Mouse (Mus musculus) embryonic facial prominence, embryonic 14.5 days (tissue): Measurements from ENCODE around the gene Gm44965. TPM values are rescaled to one million over a fixed set of nuclear protein-coding genes. Genes with fewer than 3 reads are reported as not detected.
"Not testable (repeated sequence)": the region's sequence is repeated elsewhere in the genome, so short reads cannot be mapped to it uniquely, and the experiment has no call there.

Experiments
- ATAC-seq: fragments of 200-750 bp; cut with Nextera tagmentation; 2 replicates; pipeline ENCODE4 v1.8.0; 2017; ENCODE audit warnings: low read depth, moderate number of reproducible peaks, moderate TSS enrichment
- DNase-seq: peaks from one replicate; pipeline ENCODE4 v3.0.0-alpha.2; 2015; ENCODE audit warnings: low spot score
- H3K27ac ChIP-seq: fragments of 300-500 bp; sonication (generic); replicated peaks from 2 replicates; pipeline ENCODE4 v1.5.1; 2014; ENCODE audit warnings: low read depth, mild to moderate bottlenecking, low read length, moderate library complexity
- H3K27me3 ChIP-seq: fragments of 300-500 bp; sonication (generic); replicated peaks from 2 replicates; pipeline ENCODE4 v1.6.1; 2014; ENCODE audit warnings: low read length; ENCODE audit not compliant: control insufficient read depth, insufficient read depth
- H3K36me3 ChIP-seq: fragments of 300-500 bp; sonication (generic); 2 replicates; pipeline ENCODE4 v1.6.1; 2014; ENCODE audit warnings: low read length, mixed read lengths; ENCODE audit not compliant: control insufficient read depth, insufficient read depth
- H3K4me1 ChIP-seq: fragments of 300-500 bp; sonication (generic); 2 replicates; pipeline ENCODE4 v1.6.1; 2014; ENCODE audit warnings: antibody characterized with exemption, low read length; ENCODE audit not compliant: control insufficient read depth, insufficient read depth
- H3K4me2 ChIP-seq: fragments of 300-500 bp; sonication (generic); 2 replicates; pipeline ENCODE4 v1.6.1; 2014; ENCODE audit warnings: low read depth, mild to moderate bottlenecking, low read length, moderate library complexity, mixed read lengths
- H3K4me3 ChIP-seq: fragments of 300-500 bp; sonication (generic); 2 replicates; pipeline ENCODE4 v1.5.1; 2014; ENCODE audit warnings: low read depth, mild to moderate bottlenecking, low read length
- H3K9ac ChIP-seq: fragments of 300-500 bp; sonication (generic); 2 replicates; pipeline ENCODE4 v1.6.1; 2014; ENCODE audit warnings: low read depth, mild to moderate bottlenecking, low read length, moderate library complexity, mixed read lengths
- H3K9me3 ChIP-seq: fragments of 300-500 bp; sonication (generic); 2 replicates; pipeline ENCODE4 v1.6.1; 2016; ENCODE audit warnings: low read length; ENCODE audit not compliant: control insufficient read depth
- WGBS: fragments of 180-500 bp; shearing (Covaris S2); extraction: QIAGEN DNeasy Blood & Tissue Kit; methylation state at CpG from one replicate; pipeline ENCODE4 v1.1.7; 2014; 5-methylcytosine and 5-hydroxymethylcytosine counted together
- polyA plus RNA-seq: library from polyadenylated mRNA; unstranded; fragments of >200 nt; fragmentation: Nextera tagmentation; extraction: Ambion mirVana; gene quantifications from 2 replicates; pipeline ENCODE4 v1.2.1, GENCODE M21; 2014

Gm44965 gene
- polyA plus RNA-seq, 1 experiment from 2014 or later, result not detected

- ATAC-seq, result peak; percentile 76
- Histone ChIP-seq H3K9ac (peak overlapping the region; percentile 81), H3K27me3 (no peaks in the 10 kb centered on the region), H3K36me3 (peaks cover 29% of the 10 kb centered on the region), H3K4me1 (peaks cover 6% of the 10 kb centered on the region), H3K9me3 (peaks cover 13% of the 10 kb centered on the region), H3K4me3 (peak overlapping the region; percentile 80), H3K27ac (peak overlapping the region; percentile 74), H3K4me2 (peak overlapping the region; percentile 90)
- WGBS, result under 1% methylated on average over 21 of the region's 28 CpGs
- peak; percentile 41 for DNase-seq
These were observed 8.5 kb downstream of the Gm44965 start for GRCm38 (mm10) chr6:48602080-48602741.

GRCm38 (mm10) chr6:48608124-48608523 lies 14.4 kb downstream of the Gm44965 start:
- Histone ChIP-seq H3K27me3 (no peaks in the 10 kb centered on the region), H3K9ac (no peak overlapping the region), H3K4me3 (no peak overlapping the region), H3K4me1 (no peaks in the 10 kb centered on the region), H3K9me3 (no peaks in the 10 kb centered on the region), H3K4me2 (no peak overlapping the region), H3K27ac (no peak overlapping the region), H3K36me3 (0 out of 2 replicates have a peak, but pooled peaks cover 3% of the 10 kb centered on the region)
- 56% methylated on average over 2 of the region's 2 CpGs for WGBS
- ATAC-seq (no peak), DNase-seq (no peak)

- Histone ChIP-seq H3K4me1 (no peaks in the 10 kb centered on the region), H3K27ac (no peak overlapping the region), H3K9ac (no peak overlapping the region), H3K9me3 (no peaks in the 10 kb centered on the region), H3K4me2 (no peak overlapping the region), H3K27me3 (no peaks in the 10 kb centered on the region), H3K36me3 (peaks cover 15% of the 10 kb centered on the region; the same call in 1 of the 2 replicates), H3K4me3 (no peak overlapping the region)
- no peak for DNase-seq
- no peak for ATAC-seq
- 58% methylated on average over 7 of the region's 7 CpGs for WGBS
These were observed 15.8 kb downstream of the Gm44965 start for GRCm38 (mm10) chr6:48609512-48609911.

- ATAC-seq (no peak), DNase-seq (no peak)
- Histone ChIP-seq H3K27me3 (no peaks in the 10 kb centered on the region), H3K4me3 (no peak overlapping the region), H3K9ac (no peak overlapping the region; the same call in 1 of the 2 replicates), H3K4me1 (no peaks in the 10 kb centered on the region), H3K36me3 (peaks cover 15% of the 10 kb centered on the region; the same call in 1 of the 2 replicates), H3K9me3 (no peaks in the 10 kb centered on the region), H3K4me2 (no peak overlapping the region), H3K27ac (no peak overlapping the region)
- 65% methylated on average over 3 of the region's 3 CpGs for WGBS
These were observed 16.9 kb downstream of the Gm44965 start for GRCm38 (mm10) chr6:48610657-48611056.

GRCm38 (mm10) chr6:48613464-48613863 lies 19.7 kb downstream of the Gm44965 start:
- Histone ChIP-seq H3K9me3 (no peaks in the 10 kb centered on the region), H3K4me1 (no peaks in the 10 kb centered on the region), H3K4me3 (no peak overlapping the region), H3K4me2 (no peak overlapping the region), H3K27ac (no peak overlapping the region), H3K36me3 (peaks cover 15% of the 10 kb centered on the region; the same call in 1 of the 2 replicates), H3K27me3 (no peaks in the 10 kb centered on the region), H3K9ac (no peak overlapping the region)
- 80% methylated on average over 4 of the region's 4 CpGs for WGBS
- ATAC-seq, result no peak
- DNase-seq, result no peak

GRCm38 (mm10) chr6:48614756-48615155 lies 21.0 kb downstream of the Gm44965 start:
- no peaks in the 10 kb centered on the region for H3K27me3 ChIP-seq
- no peaks in the 10 kb centered on the region for H3K4me1 ChIP-seq
- no peak overlapping the region for H3K4me3 ChIP-seq
- ATAC-seq (no peak), DNase-seq (no peak)
- no peaks in the 10 kb centered on the region for H3K9me3 ChIP-seq
- 96% methylated on average over 5 of the region's 5 CpGs for WGBS
- H3K36me3 ChIP-seq, result peaks cover 26% of the 10 kb centered on the region
- no peak overlapping the region for H3K27ac ChIP-seq
- no peak overlapping the region for H3K9ac ChIP-seq
- H3K4me2 ChIP-seq, result no peak overlapping the region

- Histone ChIP-seq H3K9me3 (no peaks in the 10 kb centered on the region), H3K4me3 (no peak overlapping the region), H3K27ac (no peak overlapping the region), H3K36me3 (peaks cover 26% of the 10 kb centered on the region), H3K9ac (no peak overlapping the region), H3K4me2 (no peak overlapping the region), H3K4me1 (no peaks in the 10 kb centered on the region), H3K27me3 (no peaks in the 10 kb centered on the region)
- no peak for ATAC-seq
- no peak for DNase-seq
- 93% methylated on average over 23 of the region's 30 CpGs for WGBS
These were observed 26.3 kb downstream of the Gm44965 start for GRCm38 (mm10) chr6:48620031-48620430.

GRCm38 (mm10) chr6:48622186-48622843 lies 28.6 kb downstream of the Gm44965 start:
- peaks cover 26% of the 10 kb centered on the region for H3K36me3 ChIP-seq

More at GRCm38 (mm10) chr6:48622186-48622843, 28.6 kb downstream of the Gm44965 start:
- peaks cover 11% of the 10 kb centered on the region for H3K27me3 ChIP-seq
- not testable (repeated sequence) for DNase-seq, H3K9me3 ChIP-seq, H3K9ac ChIP-seq, H3K4me3 ChIP-seq, H3K27ac ChIP-seq, H3K4me1 ChIP-seq, ATAC-seq, H3K4me2 ChIP-seq
- WGBS, result 82% methylated on average over 8 of the region's 8 CpGs
